Mouse (Mus musculus): ENCODE data around the gene Iqcg.

GRCm38 (mm10) chr16:33005216-33005615 lies 50.8 kb downstream of the Iqcg start:
- TF ChIP-seq CTCF (IDR thresholded peaks at IDR 0.05; ENCODE audit: control insufficient read depth, insufficient read depth, insufficient read length) (no peak), MAX (IDR thresholded peaks at IDR 0.05) (no peak), CEBPB (IDR thresholded peaks at IDR 0.05; ENCODE audit: low read depth) (no peak), FOSL1 (IDR thresholded peaks at IDR 0.05; ENCODE audit: insufficient read depth, low read length, poor library complexity, severe bottlenecking) (no peak), MYOD1 (IDR thresholded peaks at IDR 0.05; ENCODE audit: control insufficient read depth, insufficient read length, low read depth) (no peak), MYOG (IDR thresholded peaks at IDR 0.05; ENCODE audit: control insufficient read depth, extremely low read depth, insufficient read length) (no peak)
